Mouse (Mus musculus) G1E-ER4 (cell line): ENCODE data around the gene Shisal1. TPM values are rescaled to one million over a fixed set of nuclear protein-coding genes. Genes with fewer than 3 reads are reported as not detected.

ENCODE experiments used
- GATA1 ChIP-seq: IDR thresholded peaks from one replicate; pipeline ENCODE4 v1.8.0; 2012; ENCODE audit warnings: low read length, inconsistent platforms
- polyA plus RNA-seq: library from polyadenylated mRNA; stranded (reverse); fragments of >175 nt; gene quantifications from 2 replicates; pipeline ENCODE4 v1.2.3, GENCODE M21; 2012

Shisal1 gene
- polyA plus RNA-seq, 1 experiment: not detected

DNA sequence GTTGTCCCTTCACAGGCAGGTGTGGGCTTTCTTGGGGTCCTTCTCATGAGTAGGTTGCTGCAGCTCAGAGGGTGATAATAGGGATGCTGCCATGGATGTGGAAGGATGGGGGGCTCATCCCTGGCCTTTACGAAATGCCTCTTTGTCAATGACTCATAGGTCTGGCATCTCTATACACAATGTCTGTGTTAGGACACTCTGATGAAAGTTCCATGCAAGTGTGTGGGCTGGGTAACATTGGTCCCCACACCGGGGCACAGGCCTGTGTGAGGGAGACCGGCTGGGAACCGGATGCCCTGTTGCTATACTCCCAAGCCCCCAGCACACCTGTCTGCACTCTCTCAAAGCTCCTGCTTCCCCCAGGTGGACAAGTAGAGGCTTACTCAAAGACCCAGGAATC, 48.3 kb downstream of the Shisal1 start:
- no peak for TF ChIP-seq GATA1

GRCm38 (mm10) chr15:84397663-84398169, 49.2 kb downstream of the Shisal1 start:
- no peak for TF ChIP-seq GATA1

DNA sequence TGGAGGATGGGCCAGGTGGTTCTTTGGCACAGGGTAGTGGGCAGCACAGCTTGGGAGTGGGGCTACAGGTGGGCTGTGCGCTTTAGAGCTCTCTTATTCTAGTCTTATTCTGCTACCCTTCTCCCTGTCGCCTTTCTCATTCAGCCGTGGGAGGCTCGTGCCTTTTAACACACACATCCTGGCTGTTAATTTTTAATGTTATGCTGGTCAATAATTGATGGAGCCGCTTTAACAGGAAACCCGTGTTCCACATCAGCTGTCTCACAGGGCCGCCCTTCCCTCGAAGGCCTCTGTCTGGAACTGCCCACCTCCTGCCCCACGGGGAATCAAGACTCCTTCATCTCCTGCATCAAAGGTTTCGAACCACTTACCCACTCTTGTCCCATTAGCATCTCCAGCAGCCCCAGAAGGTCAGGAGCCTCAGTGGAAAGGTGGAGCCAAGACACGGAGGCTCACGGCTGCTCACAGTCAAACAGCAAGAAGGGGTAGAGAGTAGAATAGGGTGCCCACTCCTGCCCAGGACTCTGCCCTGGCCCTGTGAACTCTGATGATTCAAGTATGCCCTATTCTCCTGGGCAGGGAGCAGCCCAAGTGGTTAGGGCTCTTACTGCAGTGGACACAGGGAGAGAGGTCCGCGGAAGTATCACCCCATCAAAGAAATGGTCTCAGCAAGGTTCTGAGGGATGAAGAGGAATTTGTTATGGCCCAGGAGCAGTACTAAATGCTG, 51.4 kb downstream of the Shisal1 start:
- TF ChIP-seq GATA1: no peak

GRCm38 (mm10) chr15:84393341-84393740, 53.6 kb downstream of the Shisal1 start:
- no peak for TF ChIP-seq GATA1

- TF ChIP-seq GATA1: no peak
Measured at GRCm38 (mm10) chr15:84392840-84393239, 54.1 kb downstream of the Shisal1 start.

DNA sequence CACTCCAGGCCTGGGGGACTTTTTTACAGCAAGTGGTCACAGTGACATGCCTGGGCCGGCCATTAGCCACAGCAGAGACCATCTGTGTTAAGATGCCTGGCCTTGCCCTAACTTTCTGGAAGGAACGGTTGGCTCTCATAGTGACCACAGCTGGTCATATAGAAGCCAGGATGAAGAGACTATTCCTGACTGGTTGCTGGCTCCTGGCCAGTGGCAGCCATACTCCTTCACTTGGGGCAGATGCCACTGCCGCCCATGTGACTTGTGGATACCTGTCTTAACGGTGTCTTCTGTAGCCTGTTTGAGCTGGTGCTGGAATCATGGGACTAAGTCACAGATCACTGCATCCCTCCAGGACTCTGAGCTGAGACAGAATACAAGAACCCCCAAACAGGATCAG, 54.8 kb downstream of the Shisal1 start:
- TF ChIP-seq GATA1: no peak

DNA sequence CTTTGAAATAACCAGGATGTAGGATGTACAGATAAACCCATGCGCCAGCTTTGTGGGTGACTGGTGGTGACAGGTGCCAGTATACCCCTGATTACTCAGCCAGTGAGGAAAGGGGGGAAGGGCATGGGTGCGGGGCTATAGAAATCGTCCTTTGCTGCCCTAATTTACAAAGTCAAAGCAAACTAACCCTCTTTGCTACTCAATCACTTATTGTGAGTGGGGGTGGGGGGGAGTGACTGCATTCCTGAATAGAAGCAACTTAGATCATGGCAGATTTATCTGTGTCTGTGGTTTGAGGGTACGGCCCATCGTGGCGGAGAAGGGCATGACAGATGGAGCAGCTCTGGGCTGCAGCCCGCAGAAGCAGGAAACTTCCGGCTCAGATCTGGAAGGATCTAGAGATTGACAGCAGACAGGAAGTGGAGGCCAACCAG, 58.2 kb downstream of the Shisal1 start:
- TF ChIP-seq GATA1: no peak

DNA sequence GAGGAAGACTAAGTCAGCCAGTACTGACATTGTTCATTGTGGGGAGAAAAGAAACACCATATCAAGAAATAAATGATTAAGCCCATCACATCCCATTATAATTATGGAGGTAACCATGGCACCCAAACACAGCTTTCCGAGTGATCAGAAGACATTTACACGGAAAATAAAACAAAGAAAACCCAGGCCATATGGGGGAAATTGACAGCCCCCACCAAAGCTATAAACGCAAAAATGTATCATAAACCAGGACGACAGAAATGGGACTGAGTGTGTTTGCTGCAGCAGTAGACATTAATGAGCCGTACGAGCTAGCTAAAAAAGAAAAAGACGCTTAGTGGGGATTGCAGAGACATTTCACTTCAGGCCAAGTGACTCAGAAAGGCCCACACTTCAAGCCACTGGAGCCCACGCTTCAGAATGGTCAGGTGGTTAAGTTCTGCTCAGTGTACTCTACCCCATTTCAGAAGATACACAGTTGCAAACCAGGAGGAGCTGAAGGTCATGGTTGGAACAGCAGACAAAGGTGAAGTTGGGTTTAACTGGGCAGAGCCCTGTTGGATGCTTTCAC, 60.8 kb downstream of the Shisal1 start:
- no peak for TF ChIP-seq GATA1

DNA sequence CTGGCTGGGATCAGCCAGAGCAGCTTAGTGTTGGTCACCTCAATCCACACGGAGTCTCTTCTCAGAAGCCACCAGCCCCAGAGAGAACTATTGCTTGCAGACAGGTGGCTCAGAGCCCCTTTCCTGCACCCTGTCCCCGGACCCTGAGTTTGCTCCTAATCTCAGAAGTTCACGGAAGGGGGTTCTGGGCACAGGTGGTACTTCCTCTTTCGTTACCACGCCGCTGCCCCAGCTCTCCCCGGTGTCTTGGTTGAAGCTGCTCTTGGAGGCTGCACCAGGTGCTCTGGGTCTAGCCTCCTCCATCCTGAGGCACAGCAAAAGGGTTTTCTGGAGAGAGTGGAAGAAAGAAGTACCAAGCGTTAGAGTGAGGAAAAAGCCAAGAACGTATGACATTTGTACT, 62.8 kb downstream of the Shisal1 start:
- no peak for TF ChIP-seq GATA1

- TF ChIP-seq GATA1: no peak
Measured at GRCm38 (mm10) chr15:84380181-84380580, 66.7 kb downstream of the Shisal1 start.

DNA sequence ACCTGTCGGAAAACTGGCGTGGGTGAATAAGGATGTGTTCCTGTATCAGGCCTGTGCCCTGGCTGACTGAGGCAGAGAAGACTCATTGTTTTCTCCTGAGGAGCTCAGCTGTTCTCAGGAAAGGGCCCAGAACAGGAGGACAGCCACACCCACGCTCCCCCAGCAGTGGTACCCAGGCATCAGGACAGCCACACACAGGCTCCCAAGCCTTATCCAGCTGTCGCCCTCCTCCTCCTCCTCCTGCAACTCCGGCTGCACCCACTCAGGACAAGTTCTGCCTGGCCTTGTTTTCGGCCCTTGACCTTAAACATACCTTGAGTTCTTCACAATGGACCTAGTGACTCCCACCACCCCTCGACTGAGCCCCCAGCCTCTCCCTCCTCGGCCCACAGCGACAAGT, 68.2 kb downstream of the Shisal1 start:
- no peak for TF ChIP-seq GATA1

DNA sequence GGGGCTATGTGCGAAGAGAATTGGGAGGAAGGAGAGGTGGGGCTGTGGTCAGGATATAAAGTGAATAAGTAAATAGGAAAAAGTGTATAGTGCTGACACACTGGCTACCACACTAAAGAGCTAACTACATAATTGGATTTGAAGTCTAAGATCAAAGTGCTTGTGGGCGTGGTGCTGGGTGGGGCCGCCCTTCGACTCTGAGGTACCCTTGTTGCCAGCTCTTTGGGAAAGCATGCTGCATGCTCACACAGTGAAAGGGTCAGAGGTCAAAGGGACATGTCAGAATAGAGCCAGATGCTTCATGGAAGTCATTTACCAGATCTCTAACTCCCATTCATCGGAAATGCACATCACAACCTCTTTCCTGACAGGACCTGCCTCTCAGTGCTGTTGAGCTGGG, 74.1 kb downstream of the Shisal1 start:
- no peak for TF ChIP-seq GATA1

DNA sequence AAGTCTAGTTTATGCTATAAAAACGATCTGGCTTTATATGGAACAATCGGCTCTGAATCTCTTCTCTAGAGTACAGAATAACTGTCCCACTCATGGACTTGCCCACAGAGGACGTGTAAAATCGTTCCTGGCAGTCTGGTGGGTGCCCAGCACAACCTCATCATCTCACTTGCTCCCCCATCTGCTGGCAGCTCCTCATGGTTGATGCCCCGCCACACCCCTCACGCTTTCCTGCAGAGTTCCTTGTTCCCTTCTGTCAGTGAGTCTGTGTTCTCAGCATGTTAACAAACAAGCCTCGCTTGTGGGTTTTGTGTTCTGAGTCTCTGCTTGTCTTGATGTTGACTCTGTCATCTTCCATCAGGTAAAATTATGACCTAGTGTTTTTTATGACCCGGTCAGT, 79.5 kb downstream of the Shisal1 start:
- no peak for TF ChIP-seq GATA1

DNA sequence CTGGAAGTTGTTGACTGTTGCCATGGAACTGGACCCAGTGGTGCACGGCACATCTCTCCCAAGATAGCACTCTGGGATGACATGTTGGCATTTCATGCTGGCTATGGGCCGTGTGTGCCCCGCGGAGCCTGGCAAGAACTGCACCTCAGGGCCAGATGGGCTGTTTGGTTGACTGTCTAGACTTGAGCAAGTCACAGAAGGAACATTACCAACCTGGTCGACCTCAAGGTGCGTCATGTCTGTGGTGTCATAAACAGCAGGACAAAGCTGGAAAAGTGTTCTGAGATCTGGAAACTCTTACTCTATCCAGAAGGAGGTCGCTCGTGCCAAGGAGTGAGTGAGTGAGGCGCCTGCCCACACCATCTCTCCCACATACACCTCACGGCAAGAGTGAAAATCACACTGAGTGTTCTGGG, 80.3 kb downstream of the Shisal1 start:
- no peak for TF ChIP-seq GATA1

- TF ChIP-seq GATA1: no peak
Measured at GRCm38 (mm10) chr15:84365675-84366381, 81.1 kb downstream of the Shisal1 start.

DNA sequence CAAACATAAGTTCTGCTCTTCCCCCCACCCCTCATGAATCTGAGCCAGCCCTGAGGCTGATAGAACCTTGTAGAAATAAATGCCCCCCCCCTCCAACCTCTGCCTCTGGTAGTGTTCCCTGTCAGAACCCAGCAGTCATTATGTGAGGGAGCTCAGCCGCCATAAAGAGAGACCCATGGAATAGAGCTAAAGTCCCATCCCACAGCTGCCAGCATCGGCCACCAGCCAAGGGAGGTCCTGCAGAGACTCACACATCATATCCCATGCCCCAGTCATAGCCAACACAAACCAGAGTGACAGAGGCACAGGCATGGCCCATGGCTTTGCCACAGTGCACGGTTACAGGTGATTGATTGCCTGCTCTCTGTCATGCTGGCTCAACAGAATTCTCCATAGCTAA, 82.2 kb downstream of the Shisal1 start:
- TF ChIP-seq GATA1: no peak
